Mouse (Mus musculus) small intestine, adult 2 months (tissue): ENCODE results near the gene Grn. TPM values are rescaled to one million over a fixed set of nuclear protein-coding genes. Genes with fewer than 3 reads are reported as not detected.
A peak's percentile ranks its signal among the peaks of the same experiment; 100 is the strongest.

Experiments
- H3K27ac ChIP-seq: fragments of 200-500 bp; 2 replicates; pipeline ENCODE4 v1.5.1; 2012; ENCODE audit warnings: low read depth, low read length, control low read depth, inconsistent platforms; ENCODE audit not compliant: insufficient read depth
- H3K27me3 ChIP-seq: fragments of 200-500 bp; 2 replicates; pipeline ENCODE4 v1.6.1; 2012; ENCODE audit warnings: mild to moderate bottlenecking, moderate library complexity, low read length, inconsistent platforms; ENCODE audit not compliant: control insufficient read depth, insufficient read depth
- H3K36me3 ChIP-seq: fragments of 200-500 bp; 2 replicates; pipeline ENCODE4 v1.6.1; 2012; ENCODE audit warnings: mild to moderate bottlenecking, low read length, control low read depth, inconsistent platforms; ENCODE audit not compliant: control insufficient read depth, insufficient read depth
- H3K4me1 ChIP-seq: fragments of 200-500 bp; 2 replicates; pipeline ENCODE4 v1.6.1; 2012; ENCODE audit warnings: low read length, inconsistent platforms, mixed read lengths; ENCODE audit not compliant: control insufficient read depth, insufficient read depth, insufficient read length
- H3K4me3 ChIP-seq: fragments of 200-500 bp; 2 replicates; pipeline ENCODE4 v1.5.1; 2012; ENCODE audit warnings: low read depth, mild to moderate bottlenecking, control low read depth, inconsistent platforms, low read length, moderate library complexity
- CTCF ChIP-seq: fragments of 200-500 bp; IDR thresholded peaks from 2 replicates; pipeline ENCODE4 v1.5.1; 2012; ENCODE audit warnings: low read depth, mild to moderate bottlenecking, control low read depth, inconsistent platforms, low read length, moderate library complexity, mixed read lengths; ENCODE audit not compliant: insufficient replicate concordance, insufficient read length; ENCODE audit errors: extremely low read depth
- POLR2A ChIP-seq: fragments of 200-500 bp; IDR thresholded peaks from 2 replicates; pipeline ENCODE4 v1.6.1; 2012; ENCODE audit warnings: low read depth, mild to moderate bottlenecking, control low read depth, inconsistent platforms, low read length, moderate library complexity
- WGBS: fragments of 180-500 bp; shearing (Covaris S2); methylation state at CpG from one replicate; pipeline ENCODE4 v1.1.7; 2018; 5-methylcytosine and 5-hydroxymethylcytosine counted together
- polyA plus RNA-seq: library from polyadenylated mRNA; depleted of rRNA; stranded (reverse); fragments of >200 nt; gene quantifications from 2 replicates; pipeline ENCODE4 v1.2.3, GENCODE M21; 2012

Grn gene
- polyA plus RNA-seq, 1 experiment = 111 TPM

DNA sequence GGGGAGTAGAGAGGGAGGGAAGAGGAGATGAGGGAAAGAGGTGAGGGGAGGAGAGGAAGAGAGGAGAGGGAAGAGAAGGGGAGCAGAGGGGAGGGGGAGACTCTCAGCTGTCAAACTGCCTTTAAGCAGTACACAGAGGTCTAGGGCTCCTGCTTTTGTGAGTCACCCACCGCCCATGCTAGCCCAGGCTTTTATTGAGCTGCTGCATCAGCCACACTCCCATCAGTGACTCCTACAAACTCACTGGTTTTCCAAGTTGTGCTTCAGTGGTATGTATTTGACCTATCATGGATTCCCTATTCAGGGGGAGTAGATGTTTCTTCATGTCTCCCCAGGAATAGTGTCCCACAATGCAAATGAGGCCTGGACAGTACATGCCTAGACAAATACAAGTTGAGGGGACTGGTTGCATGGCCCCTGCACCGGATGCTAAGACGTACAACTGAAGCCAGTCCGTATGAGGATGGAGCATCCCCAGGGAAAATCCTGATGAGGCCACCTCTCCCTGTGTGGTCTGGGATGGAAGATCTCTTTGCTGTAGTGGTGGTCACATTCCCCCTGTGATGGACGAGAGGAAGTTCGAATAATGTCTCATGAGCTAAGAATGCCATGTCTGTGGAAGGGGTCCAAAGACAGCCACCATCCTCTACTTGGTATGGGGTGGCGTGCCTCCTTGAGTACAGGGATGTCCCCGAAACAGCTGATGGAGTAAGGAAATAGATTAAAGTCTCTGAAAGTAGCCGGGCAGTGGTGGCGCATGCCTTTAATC is 14.9 kb upstream of the Grn start:
- no peak overlapping the region for H3K4me3 ChIP-seq
- no peaks in the 10 kb centered on the region for H3K36me3 ChIP-seq
- H3K4me1 ChIP-seq = no peaks in the 10 kb centered on the region
- TF ChIP-seq POLR2A (no peak), CTCF (no peak)
- no peak overlapping the region for H3K27ac ChIP-seq
- WGBS = 66% methylated on average over 10 of the region's 10 CpGs
- H3K27me3 ChIP-seq = peaks cover 3% of the 10 kb centered on the region

DNA sequence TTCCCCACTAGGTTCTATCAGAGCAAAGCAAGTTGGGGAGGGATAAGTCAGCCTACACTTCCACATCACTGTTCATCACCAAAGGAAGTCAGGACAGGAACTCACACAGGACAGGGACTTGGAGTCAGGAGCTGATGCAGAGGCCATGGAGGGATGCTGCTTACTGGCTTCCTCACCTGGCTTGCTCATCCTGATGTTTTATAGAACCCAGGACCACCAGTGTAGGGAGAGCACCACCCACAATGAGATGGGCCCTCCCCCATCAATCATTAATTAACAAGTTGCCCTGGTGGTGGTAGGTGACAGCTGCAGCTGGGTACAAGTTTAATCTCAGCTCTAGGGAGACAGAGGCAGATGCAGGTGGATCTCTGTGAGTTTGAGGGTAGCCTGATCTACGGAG is 13.0 kb upstream of the Grn start:
- Histone ChIP-seq H3K4me3 (no peak overlapping the region), H3K27ac (no peak overlapping the region), H3K4me1 (no peaks in the 10 kb centered on the region), H3K36me3 (no peaks in the 10 kb centered on the region), H3K27me3 (peaks cover 7% of the 10 kb centered on the region)
- 71% methylated on average over 1 of the region's 1 CpGs for whole genome bisulfite sequencing
- TF ChIP-seq CTCF (no peak), POLR2A (no peak)

DNA sequence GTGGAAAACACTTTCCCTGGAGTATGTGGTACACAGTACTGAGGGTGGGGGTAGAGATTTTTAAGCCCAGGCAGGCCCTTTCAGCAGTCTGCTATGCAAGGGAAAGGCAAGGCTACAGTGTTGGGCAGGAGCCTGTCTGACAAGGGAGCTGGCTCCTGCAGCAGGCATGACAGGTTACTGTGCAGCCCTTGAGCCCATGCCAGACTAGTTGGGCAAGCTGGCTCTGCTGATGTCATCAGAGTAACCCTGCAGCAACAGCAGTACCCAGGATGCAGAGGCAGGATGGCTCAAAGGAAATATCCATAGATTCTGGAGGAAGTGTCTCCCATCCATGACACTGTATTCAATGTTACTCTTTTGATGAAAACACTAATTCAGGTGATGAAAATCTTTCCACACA is 11.2 kb upstream of the Grn start:
- TF ChIP-seq CTCF = no peak
- no peak for TF ChIP-seq POLR2A
- H3K27me3 ChIP-seq = peaks cover 7% of the 10 kb centered on the region

DNA sequence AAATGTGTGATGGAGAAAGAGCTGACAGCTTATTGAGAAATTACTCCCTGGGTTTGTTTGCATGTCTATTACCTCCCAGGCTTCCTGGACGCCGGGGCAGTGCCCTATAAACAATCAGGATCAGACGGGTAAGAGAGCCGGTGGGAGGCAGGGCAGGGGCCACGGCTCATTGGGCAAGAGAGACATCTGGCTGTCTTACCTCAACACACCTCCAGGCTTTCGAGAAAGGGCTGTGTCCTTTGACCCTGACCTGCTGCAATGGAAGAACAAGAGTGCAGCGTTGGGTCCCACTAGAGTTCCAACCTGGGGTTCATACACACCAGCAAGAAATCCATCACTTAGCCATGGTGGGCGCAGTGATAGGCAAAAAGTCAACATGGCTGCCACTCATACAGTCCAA is 8.6 kb upstream of the Grn start:
- no peaks in the 10 kb centered on the region for H3K4me1 ChIP-seq
- no peak overlapping the region for H3K4me3 ChIP-seq
- H3K27me3 ChIP-seq = peaks cover 7% of the 10 kb centered on the region
- H3K36me3 ChIP-seq = no peaks in the 10 kb centered on the region
- WGBS = 38% methylated on average over 8 of the region's 8 CpGs
- TF ChIP-seq POLR2A = no peak
- no peak for TF ChIP-seq CTCF
- H3K27ac ChIP-seq = no peak overlapping the region

More for the DNA sequence above, 11.2 kb upstream of the Grn start:
- H3K4me3 ChIP-seq = no peak overlapping the region
- no peak overlapping the region for H3K27ac ChIP-seq
- H3K4me1 ChIP-seq = no peaks in the 10 kb centered on the region
- no peaks in the 10 kb centered on the region for H3K36me3 ChIP-seq

DNA sequence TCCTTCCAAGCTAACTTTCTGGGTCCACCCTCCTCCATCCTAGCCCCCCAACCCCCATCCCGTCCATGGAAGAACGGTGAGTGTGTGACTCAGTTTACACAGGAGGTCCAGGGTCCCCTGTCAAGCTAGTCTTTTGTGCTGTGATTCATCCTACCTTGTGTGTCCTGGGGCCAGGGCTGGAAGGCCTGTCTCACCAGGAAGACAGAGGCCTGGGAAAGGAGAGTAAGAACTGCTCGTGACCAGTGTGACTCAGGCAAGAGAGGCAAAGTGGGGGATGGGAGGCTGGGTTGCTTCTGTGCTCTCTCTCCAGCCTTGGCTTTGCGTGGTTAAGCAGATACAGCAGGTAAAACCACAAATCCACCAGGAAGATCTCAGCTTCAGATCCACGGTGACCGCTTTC is 5.4 kb upstream of the Grn start:
- Histone ChIP-seq H3K4me1 (no peaks in the 10 kb centered on the region), H3K27ac (no peak overlapping the region), H3K27me3 (peaks cover 5% of the 10 kb centered on the region; the same call in 1 of the 2 replicates), H3K4me3 (no peak overlapping the region), H3K36me3 (no peaks in the 10 kb centered on the region)
- TF ChIP-seq CTCF (no peak), POLR2A (no peak)
- 85% methylated on average over 6 of the region's 6 CpGs for WGBS

DNA sequence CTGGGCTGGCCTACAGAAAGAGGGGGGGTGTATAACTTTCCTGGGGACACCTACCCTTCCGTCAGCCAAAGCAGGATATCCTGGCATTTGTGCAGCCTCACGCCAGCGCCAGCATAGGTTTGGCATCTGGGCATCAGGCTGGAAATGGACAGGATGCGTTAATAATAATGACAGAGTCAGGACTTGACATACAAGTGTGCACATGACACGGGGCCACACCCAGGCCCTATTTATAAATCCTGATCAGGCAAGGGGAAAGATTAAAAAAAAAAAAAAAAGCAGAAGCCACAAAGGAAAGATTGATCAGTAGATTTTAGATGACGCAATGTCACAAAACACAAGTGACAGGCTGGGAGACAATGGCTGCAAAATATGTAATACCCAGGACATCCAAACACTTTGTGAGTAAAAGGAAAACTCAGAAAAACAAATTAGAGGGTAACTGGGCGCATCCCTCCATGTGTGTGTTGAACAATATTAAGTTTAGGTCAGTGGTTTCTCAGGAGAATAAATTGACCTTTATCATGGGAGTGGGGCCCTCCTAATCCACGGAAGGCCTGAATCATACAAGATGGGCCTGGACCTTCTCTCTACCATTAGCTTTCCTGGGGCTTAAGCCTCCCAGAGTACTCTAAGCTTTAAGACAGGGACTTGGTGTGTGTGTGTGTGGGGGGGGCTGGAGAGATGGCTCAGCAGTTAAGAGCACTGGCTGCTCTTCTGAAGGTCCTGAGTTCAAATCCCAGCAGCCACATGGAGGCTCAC is 4.4 kb upstream of the Grn start:
- H3K4me3 ChIP-seq = no peak overlapping the region
- no peaks in the 10 kb centered on the region for H3K4me1 ChIP-seq
- H3K27me3 ChIP-seq = 0 out of 2 replicates have a peak, but pooled peaks cover 4% of the 10 kb centered on the region
- H3K27ac ChIP-seq = no peak overlapping the region
- H3K36me3 ChIP-seq = no peaks in the 10 kb centered on the region
- WGBS = 81% methylated on average over 8 of the region's 8 CpGs
- TF ChIP-seq POLR2A (no peak), CTCF (no peak)

DNA sequence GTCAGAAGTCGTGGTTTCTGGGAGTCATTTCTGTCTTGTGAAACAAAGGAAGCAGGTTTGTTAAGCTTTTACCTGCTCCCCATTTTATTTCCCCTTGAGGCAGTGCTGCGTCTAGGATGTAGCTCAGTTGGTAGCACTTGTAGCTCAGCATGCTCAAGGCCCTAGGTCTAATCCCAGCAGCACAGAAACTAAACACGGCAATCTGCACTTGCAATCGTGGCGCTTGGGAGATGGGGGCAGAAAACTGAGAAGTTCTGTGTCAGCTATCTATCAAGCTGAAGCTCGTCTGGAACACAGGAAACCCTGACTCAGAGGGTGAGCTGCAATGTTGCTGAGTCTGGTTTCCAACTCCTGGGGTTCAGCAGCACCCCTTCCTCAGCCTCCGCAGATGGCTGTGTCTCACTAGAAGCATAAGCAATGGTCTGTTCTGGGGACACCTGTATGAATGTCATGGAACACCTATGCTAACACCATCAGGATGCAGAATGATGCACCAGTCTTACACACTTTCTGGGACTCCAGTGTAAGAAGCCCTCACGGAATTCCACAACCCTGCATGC is 1.1 kb upstream of the Grn start:
- H3K36me3 ChIP-seq = no peaks in the 10 kb centered on the region
- H3K27ac ChIP-seq = peak overlapping the region; percentile 34; the same call in 1 of the 2 replicates
- no peaks in the 10 kb centered on the region for H3K27me3 ChIP-seq
- 60% methylated on average over 8 of the region's 8 CpGs for WGBS
- TF ChIP-seq POLR2A (no peak), CTCF (no peak)
- H3K4me1 ChIP-seq = peaks cover 8% of the 10 kb centered on the region; the same call in 1 of the 2 replicates
- no peak overlapping the region for H3K4me3 ChIP-seq
